Mouse (Mus musculus) testis, postnatal 10 days (tissue): ENCODE measurements around the gene Pus10.
"Not testable (repeated sequence)": the region's sequence is repeated elsewhere in the genome, so short reads cannot be mapped to it uniquely, and the experiment has no call there.

Experiments
- DNase-seq: peaks from one replicate; pipeline ENCODE4 v3.0.0; 2021; ENCODE audit warnings: low spot score

Pus10 gene

GRCm38 (mm10) chr11:23762635-23763034, 97.2 kb downstream of the Pus10 start:
- DNase-seq = no peak

DNA sequence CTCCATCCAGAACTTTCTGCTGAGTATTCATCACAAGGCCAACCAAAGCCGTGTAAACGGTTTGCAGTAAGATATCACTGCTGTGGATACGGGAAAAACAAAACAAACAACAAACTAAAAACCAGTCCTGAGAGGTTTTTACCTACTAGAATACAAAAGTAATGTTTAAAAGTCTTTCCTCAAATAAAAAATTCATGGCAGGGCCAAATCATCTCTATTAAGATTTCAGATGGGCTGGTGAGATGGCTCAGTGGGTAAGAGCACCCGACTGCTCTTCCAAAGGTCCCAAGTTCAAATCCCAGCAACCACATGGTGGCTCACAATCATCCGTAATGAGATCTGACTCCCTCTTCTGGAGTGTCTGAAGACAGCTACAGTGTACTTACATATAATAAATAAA, 101.9 kb downstream of the Pus10 start:
- DNase-seq = not testable (repeated sequence)

DNA sequence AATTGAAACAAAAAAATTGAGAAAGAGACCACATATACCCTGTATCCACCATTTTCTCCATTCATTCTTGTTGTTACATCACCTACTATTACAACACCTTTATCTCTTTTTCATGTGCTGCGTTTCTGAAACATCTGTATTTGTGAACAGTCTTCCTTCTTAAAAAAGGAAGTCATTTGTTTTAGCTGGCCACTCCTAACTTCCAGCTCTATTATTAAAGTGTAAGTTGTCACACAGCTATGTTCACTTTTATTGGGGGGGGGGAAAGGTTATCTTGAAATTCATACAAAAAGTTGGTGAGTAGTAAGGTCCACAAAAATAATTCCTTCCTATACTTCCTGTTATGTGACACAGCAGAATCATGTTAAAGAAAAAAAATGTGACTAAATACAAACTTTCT, 102.5 kb downstream of the Pus10 start:
- DNase-seq = no peak

DNA sequence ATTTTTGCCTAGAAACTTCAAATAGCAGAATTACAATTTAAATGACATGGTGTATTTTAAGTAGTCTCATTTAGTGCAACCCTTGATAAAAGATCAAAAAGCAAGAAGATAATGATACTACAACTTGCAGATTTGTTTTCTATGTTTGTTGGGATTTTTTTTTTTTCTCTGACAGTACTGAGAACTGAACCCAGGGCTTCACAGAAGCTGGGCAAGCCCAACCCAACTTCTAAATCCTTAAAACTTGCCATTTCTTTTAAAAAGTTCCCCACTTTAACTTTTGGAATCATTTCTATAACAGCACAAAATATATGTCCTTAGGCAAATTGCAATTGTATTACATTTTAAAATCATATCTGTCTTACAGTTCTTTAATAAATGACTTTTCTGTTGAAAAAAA, 103.6 kb downstream of the Pus10 start:
- no peak for DNase-seq

DNA sequence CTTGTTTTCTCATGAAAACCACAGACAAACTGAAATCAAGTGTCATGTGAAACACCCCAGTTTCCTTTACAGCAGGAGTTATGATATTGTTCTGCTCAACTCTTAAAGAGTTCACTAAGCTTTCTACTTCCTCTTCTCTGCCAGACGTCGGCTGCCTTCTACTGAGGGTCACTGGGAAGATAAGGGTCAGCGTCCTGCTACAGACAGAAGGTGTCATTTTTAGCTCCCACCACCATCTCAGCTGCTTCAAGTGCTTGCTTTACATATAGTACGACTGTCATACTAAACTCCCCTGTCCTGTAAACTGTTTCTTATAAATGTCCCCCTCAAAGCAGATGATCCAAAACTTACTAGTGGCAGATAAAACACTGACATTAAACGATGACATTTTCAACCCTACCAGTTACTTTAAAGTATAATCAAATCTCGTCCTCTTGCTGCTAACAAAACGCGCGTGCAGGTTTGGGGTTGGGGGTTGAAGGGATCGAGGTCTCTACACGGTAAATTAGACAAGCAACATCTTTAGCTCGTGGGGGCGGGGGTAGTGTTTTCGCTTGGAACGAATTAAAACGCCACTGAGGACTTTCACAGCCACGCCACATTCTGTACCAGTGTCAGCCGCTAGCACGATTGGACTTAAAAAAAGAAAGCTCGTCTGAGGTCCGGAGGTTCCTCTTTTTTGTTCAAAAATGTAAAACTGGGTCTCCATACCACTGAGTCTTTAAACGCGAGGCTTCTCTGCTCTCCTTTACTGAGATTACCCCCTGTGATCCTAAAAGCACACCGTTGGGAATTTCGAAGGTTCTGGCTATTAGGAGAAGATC, 104.4 kb downstream of the Pus10 start:
- peak; percentile 57 for DNase-seq

DNA sequence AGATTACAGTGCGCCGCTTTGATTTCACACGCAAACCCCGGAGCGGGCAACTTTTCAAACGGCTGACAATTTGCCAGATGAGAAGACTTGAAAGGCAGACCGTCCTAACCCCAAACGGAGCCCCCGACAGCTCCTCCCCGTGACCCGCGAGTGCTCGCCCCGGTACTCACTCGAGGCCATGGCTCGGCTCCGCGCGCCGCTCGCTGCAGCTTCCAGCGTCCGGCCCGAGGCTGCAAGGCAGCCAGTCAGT, 105.0 kb downstream of the Pus10 start:
- DNase-seq = no peak

- DNase-seq = peak; percentile 91
Measured at GRCm38 (mm10) chr11:23770760-23771506, 105.5 kb downstream of the Pus10 start, which contains the start of gene Rel. Gene Rel (minus strand): TSS chr11:23770970.

- no peak for DNase-seq
Measured at GRCm38 (mm10) chr11:23771507-23772097, 106.1 kb downstream of the Pus10 start.

- DNase-seq = no peak
Measured at GRCm38 (mm10) chr11:23772471-23772870, 107.0 kb downstream of the Pus10 start.

GRCm38 (mm10) chr11:23778787-23779201, 113.3 kb downstream of the Pus10 start:
- DNase-seq = no peak

- no peak for DNase-seq
Measured at GRCm38 (mm10) chr11:23782038-23782437, 116.6 kb downstream of the Pus10 start.
